Mouse (Mus musculus) embryonic stem cell, embryonic (primary cell): ENCODE data around the gene Cd44.

Experiments
- CTCF ChIA-PET, 4 experiments: fragments of 300-600 bp in 2 of 4; fragments of 350-600 bp in 2 of 4; sonication (Branson Sonifier 250); formaldehyde crosslinking; loops; one replicate each; lab custom pipeline; 2022; ENCODE audit warnings: inconsistent platforms in 2 of 4; lab: Charles Lee
- POLR2A ChIA-PET, 4 experiments: fragments of 300-600 bp in 2 of 4; fragments of 350-600 bp in 2 of 4; sonication (Branson Sonifier 250); formaldehyde crosslinking; loops; one replicate each; lab custom pipeline; 2022; ENCODE audit warnings: antibody characterized with exemption in 4 of 4, inconsistent platforms in 1 of 4; lab: Charles Lee

Gene Cd44

DNA sequence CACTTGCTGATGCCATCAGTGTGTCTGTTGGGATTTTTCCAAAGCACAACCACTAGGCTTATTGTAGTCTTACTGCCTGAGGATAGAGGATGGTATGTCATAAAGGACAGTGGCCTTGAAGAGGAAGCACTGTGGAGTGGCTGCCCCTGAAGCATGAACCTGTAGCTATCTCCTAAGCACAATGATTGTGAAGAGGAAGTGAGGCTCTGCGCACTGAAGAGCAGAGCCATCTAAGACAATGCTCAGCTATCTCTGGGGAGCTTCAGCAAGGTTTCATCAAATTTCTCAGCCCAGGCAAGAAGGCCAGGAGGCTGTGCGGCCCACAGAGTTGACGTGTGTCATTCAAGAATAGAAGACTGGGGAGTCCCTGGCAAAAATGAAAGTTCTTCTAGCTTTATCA is 106.4 kb downstream of the Cd44 start:
- ChIA-PET CTCF (no interaction called here), POLR2A (no interaction called here)

GRCm38 (mm10) chr2:102792804-102793203 is 108.7 kb downstream of the Cd44 start:
- ChIA-PET POLR2A (interaction anchor here in 1 of 4 experiments (0.7 kb wide), 1 partner anchor 232 kb away, joined by 3 read pairs; no protein-coding TSS in a partner anchor), CTCF (no interaction called here)

DNA sequence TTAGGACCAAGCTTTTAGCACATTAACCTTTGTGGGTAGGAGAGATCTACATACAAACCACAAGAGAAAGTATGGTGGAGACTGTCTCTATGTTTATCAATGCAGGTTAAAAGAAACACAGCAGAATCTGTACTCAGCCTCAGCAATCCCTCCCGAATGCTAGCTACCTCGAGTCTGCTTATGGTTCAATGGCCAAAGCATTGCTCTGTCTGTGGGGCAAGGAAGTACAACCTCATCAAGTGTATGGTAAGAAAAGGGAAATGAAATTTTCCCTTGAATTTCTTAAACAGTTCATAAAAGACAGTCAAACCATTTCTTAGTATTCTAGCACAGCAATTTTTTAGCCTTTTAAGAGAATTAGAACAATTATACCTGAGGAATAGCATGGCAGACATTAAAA is 109.8 kb downstream of the Cd44 start:
- POLR2A ChIA-PET: no interaction called here
- CTCF ChIA-PET: no interaction called here

GRCm38 (mm10) chr2:102785696-102786095 is 115.8 kb downstream of the Cd44 start:
- ChIA-PET CTCF (no interaction called here), POLR2A (no interaction called here)

GRCm38 (mm10) chr2:102782751-102783150 is 118.7 kb downstream of the Cd44 start:
- CTCF ChIA-PET: no interaction called here
- POLR2A ChIA-PET: no interaction called here

- ChIA-PET CTCF (no interaction called here), POLR2A (interaction anchor here in 2 of 4 experiments (0.5 to 1.1 kb wide), 3 partner anchors 23 to 321 kb away, joined by 3 to 5 read pairs (median 3); no protein-coding TSS in a partner anchor)
These were observed 123.3 kb downstream of the Cd44 start for GRCm38 (mm10) chr2:102778208-102778607.

DNA sequence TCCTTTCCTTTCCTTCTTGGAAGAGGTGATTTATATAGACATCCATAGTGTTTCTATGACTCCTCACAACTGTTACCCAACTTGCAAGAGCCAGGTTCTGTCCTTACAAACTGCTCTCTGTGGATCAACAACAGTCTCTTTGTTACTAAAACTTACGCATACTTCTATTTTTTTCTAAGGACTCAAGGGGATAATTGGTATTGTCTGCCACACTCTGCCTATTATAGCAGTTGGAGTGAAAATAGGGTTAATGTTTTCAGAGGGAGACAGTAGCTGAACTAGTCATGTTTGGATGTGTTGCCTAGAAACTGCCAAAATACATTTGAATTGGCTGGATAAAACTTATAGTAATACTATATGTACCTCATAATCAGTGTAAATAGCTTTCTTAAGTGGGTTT is 125.9 kb downstream of the Cd44 start:
- CTCF ChIA-PET: interaction anchor here in 1 of 4 experiments (1.0 kb wide), 1 partner anchor 20 kb away, joined by 3 read pairs; no protein-coding TSS in a partner anchor
- POLR2A ChIA-PET: interaction anchor here in 1 of 4 experiments (0.6 to 1.5 kb wide), 2 partner anchors 11 to 91 kb away, joined by 3 read pairs; no protein-coding TSS in a partner anchor

DNA sequence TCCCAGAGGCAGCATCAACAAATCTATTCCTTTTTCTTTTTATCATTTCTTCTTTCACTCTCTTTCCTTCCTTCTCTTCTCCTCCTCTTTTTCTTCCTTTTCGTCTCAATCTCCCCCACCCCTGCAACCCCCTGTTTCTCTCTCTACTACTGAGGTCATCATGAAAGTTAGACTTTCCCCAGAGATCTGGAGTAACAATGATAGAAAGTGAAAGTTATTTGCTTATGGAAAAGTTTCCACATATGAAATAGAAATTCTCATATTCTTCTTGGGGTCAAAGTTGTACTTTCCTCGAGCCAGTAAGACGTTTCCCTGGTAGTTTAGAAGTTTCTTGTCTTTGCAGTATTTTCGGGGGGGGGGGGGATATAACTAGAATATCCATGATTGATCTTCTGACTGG is 126.8 kb downstream of the Cd44 start:
- POLR2A ChIA-PET: no interaction called here
- CTCF ChIA-PET: no interaction called here

- ChIA-PET CTCF (no interaction called here), POLR2A (no interaction called here)
These were observed 129.2 kb downstream of the Cd44 start for GRCm38 (mm10) chr2:102772276-102772675.

DNA sequence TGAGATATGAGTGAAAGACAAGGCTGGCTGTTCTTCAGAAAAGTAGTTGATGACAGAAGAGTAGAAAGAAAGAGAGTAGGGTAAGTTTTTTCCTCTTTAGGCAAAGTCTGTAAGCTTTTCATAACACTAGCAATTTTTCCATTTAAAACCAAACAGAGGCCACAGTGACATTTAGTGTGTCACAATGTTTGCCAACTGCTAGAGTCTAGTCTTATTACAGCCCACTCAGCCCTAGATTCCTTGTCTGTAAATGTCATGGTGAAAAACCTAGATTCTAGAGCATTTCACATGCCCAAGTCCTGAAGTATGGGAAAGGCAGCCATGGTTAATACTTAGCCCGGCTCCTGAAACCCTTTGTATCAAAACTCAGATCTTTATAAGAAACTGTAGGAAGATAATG is 130.2 kb downstream of the Cd44 start:
- POLR2A ChIA-PET: no interaction called here
- CTCF ChIA-PET: interaction anchor here in 1 of 4 experiments (0.6 kb wide), 1 partner anchor 231 kb away, joined by 3 read pairs; no protein-coding TSS in a partner anchor

DNA sequence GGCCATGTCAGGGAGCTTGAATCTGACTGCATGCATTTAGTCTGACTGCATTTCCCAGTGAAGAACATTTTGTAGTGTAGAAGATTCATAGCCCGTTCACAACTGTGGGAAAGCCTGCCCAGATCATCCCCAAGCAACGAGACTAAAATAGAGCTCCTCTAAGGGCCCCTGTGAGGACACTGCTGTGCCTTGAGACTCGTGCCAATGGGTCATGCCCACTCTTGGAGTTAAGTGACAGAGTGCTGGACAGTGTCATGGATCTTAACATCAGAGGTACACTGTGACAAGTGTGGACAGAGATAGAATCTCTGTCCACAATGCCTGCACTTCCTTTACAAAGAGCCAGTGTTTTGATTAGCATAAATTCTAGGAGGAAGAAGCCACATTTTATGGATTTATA is 133.2 kb downstream of the Cd44 start:
- POLR2A ChIA-PET: interaction anchor here in 1 of 4 experiments (0.5 kb wide), 1 partner anchor 449 kb away, joined by 3 read pairs; no protein-coding TSS in a partner anchor
- CTCF ChIA-PET: interaction anchor here in 1 of 4 experiments (0.6 kb wide), 1 partner anchor 124 kb away, joined by 19 read pairs; no protein-coding TSS in a partner anchor

GRCm38 (mm10) chr2:102764602-102765374 is 136.7 kb downstream of the Cd44 start:
- ChIA-PET POLR2A (interaction anchor here in 1 of 4 experiments (0.6 kb wide), 1 partner anchor 1742 kb away, joined by 3 read pairs; no protein-coding TSS in a partner anchor), CTCF (interaction anchor here in 1 of 4 experiments (0.7 kb wide), 1 partner anchor 312 kb away, joined by 3 read pairs; the partner anchor contains the start of gene Fjx1)

- CTCF ChIA-PET: interaction anchor here in 2 of 4 experiments (0.5 to 0.7 kb wide), 2 partner anchors 311 to 583 kb away, joined by 3 read pairs; partner anchors contain the start of gene Fjx1 (in 1 of the 2)
- POLR2A ChIA-PET: no interaction called here
These were observed 137.5 kb downstream of the Cd44 start for GRCm38 (mm10) chr2:102763991-102764390.

- ChIA-PET POLR2A (no interaction called here), CTCF (interaction anchor here in 1 of 4 experiments (0.5 kb wide), 1 partner anchor 584 kb away, joined by 3 read pairs; no protein-coding TSS in a partner anchor)
These were observed 138.3 kb downstream of the Cd44 start for GRCm38 (mm10) chr2:102763176-102763575.
